Mouse (Mus musculus) midbrain, postnatal 0 days (tissue): ENCODE data around the gene Pik3r1. TPM values are rescaled to one million over a fixed set of nuclear protein-coding genes. Genes with fewer than 3 reads are reported as not detected.

ENCODE experiments used
- ATAC-seq: fragments of 200-750 bp; cut with Nextera tagmentation; 2 replicates; pipeline ENCODE4 v1.8.0; 2017; ENCODE audit warnings: moderate number of reproducible peaks, mild to moderate bottlenecking, moderate TSS enrichment, moderate library complexity; ENCODE audit not compliant: low FRiP score
- DNase-seq: peaks from one replicate; pipeline ENCODE4 v3.0.0-alpha.2; 2015; ENCODE audit warnings: low spot score
- H3K27ac ChIP-seq: fragments of 300-500 bp; sonication (generic); 2 replicates; pipeline ENCODE4 v1.5.1; 2014; ENCODE audit warnings: low read depth, mild to moderate bottlenecking, low read length, mixed read lengths
- H3K27me3 ChIP-seq: fragments of 300-500 bp; sonication (generic); 2 replicates; pipeline ENCODE4 v1.6.1; 2014; ENCODE audit warnings: low read length, control low read depth, mixed read lengths; ENCODE audit not compliant: insufficient read depth
- H3K36me3 ChIP-seq: fragments of 300-500 bp; sonication (generic); 2 replicates; pipeline ENCODE4 v1.6.1; 2014; ENCODE audit warnings: low read length, control low read depth, mixed read lengths; ENCODE audit not compliant: insufficient read depth
- H3K4me1 ChIP-seq: fragments of 300-500 bp; sonication (generic); 2 replicates; pipeline ENCODE4 v1.6.1; 2014; ENCODE audit warnings: mild to moderate bottlenecking, control low read depth, antibody characterized with exemption, low read length, mixed read lengths; ENCODE audit not compliant: insufficient read depth
- H3K4me2 ChIP-seq: fragments of 300-500 bp; sonication (generic); 2 replicates; pipeline ENCODE4 v1.6.1; 2014; ENCODE audit warnings: low read depth, mild to moderate bottlenecking, low read length, mixed read lengths; ENCODE audit not compliant: poor library complexity, severe bottlenecking
- H3K4me3 ChIP-seq: fragments of 300-500 bp; sonication (generic); 2 replicates; pipeline ENCODE4 v1.5.1; 2014; ENCODE audit warnings: low read depth, mild to moderate bottlenecking, low read length, moderate library complexity
- H3K9ac ChIP-seq: fragments of 300-500 bp; sonication (generic); replicated peaks from 2 replicates; pipeline ENCODE4 v1.6.1; 2014; ENCODE audit warnings: mild to moderate bottlenecking, low read length, moderate library complexity, mixed read lengths; ENCODE audit not compliant: poor library complexity, severe bottlenecking
- H3K9me3 ChIP-seq: fragments of 300-500 bp; sonication (generic); 2 replicates; pipeline ENCODE4 v1.6.1; 2016; ENCODE audit warnings: low read length, control low read depth
- CTCF ChIP-seq: IDR thresholded peaks from 2 replicates; pipeline ENCODE4 v1.5.1; 2016; ENCODE audit warnings: antibody characterized with exemption, mild to moderate bottlenecking
- WGBS: fragments of 180-500 bp; shearing (Covaris S2); extraction: QIAGEN DNeasy Blood & Tissue Kit; methylation state at CpG from one replicate; pipeline ENCODE4 v1.1.7; 2014; 5-methylcytosine and 5-hydroxymethylcytosine counted together
- polyA plus RNA-seq: library from polyadenylated mRNA; unstranded; fragments of >200 nt; fragmentation: Nextera tagmentation; extraction: Ambion mirVana; gene quantifications from 2 replicates; pipeline ENCODE4 v1.2.1, GENCODE M21; 2015
- total RNA-seq: library from RNA; depleted of rRNA; stranded (reverse); fragments of >200 nt; gene quantifications from 2 replicates; pipeline ENCODE4 v1.2.3, GENCODE M21; 2014

Gene Pik3r1
- total and polyA plus RNA-seq, 2 experiments from 2014 or later, result 54.4 to 99.2 TPM

- DNase-seq (no peak), ATAC-seq (no peak)
- Histone ChIP-seq H3K4me1 (no peaks in the 10 kb centered on the region), H3K4me3 (no peak overlapping the region), H3K9ac (no peak overlapping the region), H3K36me3 (no peaks in the 10 kb centered on the region), H3K4me2 (no peak overlapping the region), H3K27ac (no peak overlapping the region), H3K27me3 (no peaks in the 10 kb centered on the region), H3K9me3 (no peaks in the 10 kb centered on the region)
- TF ChIP-seq CTCF, result no peak
- WGBS, result 86% methylated on average over 4 of the region's 4 CpGs
These were observed 28.2 kb downstream of the Pik3r1 start for GRCm38 (mm10) chr13:101739732-101740381.

DNA sequence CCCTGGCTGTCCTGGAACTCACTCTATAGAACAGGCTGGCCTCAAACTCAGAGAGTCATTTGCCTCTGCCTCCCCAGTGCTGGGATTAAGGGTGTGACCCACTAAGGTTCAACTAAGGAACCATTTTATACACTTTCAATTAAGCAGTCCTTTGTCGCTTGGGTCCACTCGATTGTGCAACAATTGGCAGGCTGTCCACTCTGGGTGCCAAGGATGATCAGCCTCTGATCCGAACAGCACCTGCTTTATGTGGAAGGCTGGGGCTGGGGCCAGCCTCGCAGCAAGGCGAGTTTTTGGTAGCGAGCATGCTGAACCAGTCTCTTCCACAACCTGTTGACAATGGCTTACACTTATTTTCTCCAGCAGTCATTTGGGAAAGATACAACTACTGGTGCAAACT lies 29.2 kb downstream of the Pik3r1 start:
- no peak for ATAC-seq

DNA sequence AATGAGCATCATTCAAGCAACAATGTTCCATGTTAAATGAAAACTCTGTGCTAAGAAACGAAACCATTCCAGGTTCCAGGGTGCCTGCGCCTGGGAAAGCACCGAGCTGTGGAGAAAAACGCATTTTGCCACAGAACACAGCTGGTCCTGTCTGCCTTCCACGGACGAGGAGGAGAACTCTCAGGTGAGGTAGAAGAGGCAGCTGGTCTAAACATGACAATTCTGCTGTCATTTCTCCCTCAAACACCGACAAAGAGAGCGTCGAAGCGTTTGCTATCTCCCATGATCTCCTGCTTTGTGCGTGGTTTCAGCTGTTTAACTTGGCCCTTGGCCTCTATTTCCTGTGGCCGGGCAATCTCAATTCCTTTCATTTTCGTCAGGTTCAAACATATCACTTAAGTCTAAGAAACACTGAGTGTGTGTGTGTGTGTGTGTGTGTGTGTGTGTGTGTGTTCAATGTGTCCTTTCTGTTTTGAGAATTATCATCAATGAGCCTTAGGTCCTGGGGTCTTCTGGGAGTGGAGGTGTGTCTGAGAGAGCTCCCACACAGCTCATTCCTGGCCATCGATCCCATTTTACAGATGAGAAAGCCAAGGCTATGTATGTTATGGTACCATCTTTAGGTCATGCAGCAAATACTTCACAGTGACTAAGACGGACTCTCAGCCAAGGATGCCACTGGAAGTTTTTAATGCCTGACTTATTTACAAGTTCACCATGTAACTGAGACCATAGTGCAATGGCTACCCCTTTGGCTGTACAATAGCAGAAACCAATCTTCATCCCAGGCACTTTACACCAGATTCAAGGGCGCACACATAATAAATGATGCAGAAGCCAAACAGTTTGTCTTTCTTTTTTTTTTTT lies 31.3 kb downstream of the Pik3r1 start:
- ATAC-seq, result no peak

More for the DNA sequence above, 29.2 kb downstream of the Pik3r1 start:
- Histone ChIP-seq H3K4me2 (no peak overlapping the region), H3K4me3 (no peak overlapping the region), H3K9me3 (no peaks in the 10 kb centered on the region), H3K9ac (no peak overlapping the region), H3K4me1 (no peaks in the 10 kb centered on the region), H3K27ac (no peak overlapping the region), H3K27me3 (no peaks in the 10 kb centered on the region), H3K36me3 (no peaks in the 10 kb centered on the region)
- no peak for DNase-seq
- WGBS, result 59% methylated on average over 6 of the region's 6 CpGs
- no peak for TF ChIP-seq CTCF

DNA sequence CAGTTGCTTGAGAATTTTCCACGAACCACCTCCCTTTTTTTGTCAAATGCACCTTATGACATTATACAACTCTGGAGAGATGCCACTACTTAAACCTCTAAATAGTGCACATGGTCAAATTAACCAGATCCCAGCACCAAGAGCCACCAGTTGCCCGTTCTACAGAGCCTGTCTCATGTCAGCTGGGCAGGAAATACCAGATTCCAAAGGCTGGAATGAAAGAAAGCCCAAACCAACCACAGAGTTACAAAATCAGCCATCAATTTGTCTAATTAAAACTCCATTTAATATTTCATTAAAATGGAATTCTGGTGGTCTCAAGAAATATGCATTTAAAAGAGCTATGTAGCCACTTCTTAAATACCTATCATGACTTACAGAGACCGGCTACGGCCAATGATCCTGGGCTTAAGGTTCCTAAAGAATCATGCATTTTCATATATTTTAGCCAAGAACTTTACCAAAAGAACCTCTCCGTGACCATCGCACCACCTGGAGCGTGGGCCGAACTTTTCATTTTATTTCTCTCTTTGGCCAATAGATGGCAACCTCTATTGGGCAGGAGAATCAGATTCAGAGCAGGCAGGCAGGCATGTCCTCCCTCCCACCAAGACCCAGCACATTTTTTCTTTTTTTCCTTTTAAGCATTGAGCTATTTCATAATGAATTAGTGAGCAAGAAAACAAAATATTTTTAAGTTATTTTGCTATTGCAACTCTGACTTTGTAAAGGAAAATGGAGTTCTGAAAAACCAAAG lies 32.5 kb downstream of the Pik3r1 start:
- Histone ChIP-seq H3K9ac (no peak overlapping the region), H3K4me1 (no peaks in the 10 kb centered on the region), H3K36me3 (no peaks in the 10 kb centered on the region), H3K27ac (no peak overlapping the region), H3K4me3 (no peak overlapping the region), H3K9me3 (no peaks in the 10 kb centered on the region), H3K27me3 (no peaks in the 10 kb centered on the region), H3K4me2 (no peak overlapping the region)
- DNase-seq, result peak; percentile 54
- TF ChIP-seq CTCF, result peak; percentile 85
- 62% methylated on average over 8 of the region's 8 CpGs for WGBS
- no peak for ATAC-seq

More for the DNA sequence above, 31.3 kb downstream of the Pik3r1 start:
- no peak for DNase-seq
- Histone ChIP-seq H3K4me3 (no peak overlapping the region), H3K9me3 (no peaks in the 10 kb centered on the region), H3K27ac (no peak overlapping the region), H3K27me3 (no peaks in the 10 kb centered on the region), H3K36me3 (no peaks in the 10 kb centered on the region), H3K4me2 (no peak overlapping the region), H3K9ac (no peak overlapping the region), H3K4me1 (no peaks in the 10 kb centered on the region)
- TF ChIP-seq CTCF, result no peak
- 76% methylated on average over 16 of the region's 16 CpGs for WGBS

DNA sequence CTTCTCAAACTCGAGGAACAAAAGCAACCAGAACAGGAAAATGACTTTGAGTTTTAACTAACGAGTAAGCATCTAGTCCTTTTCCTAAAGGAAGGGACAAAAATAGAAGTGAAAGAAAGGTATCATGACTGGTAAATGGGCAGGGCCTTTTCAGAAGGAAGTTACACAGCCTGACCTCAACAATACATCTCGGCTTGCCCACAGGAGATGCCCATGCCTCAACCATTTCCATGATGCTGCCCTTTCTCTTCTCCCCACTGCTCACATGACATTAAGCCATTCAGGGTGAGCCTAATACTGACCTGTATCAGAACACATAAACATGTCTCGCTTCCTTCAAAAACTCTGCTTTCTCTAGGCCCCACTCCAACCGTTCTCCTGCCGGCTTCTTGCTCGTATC lies 33.8 kb downstream of the Pik3r1 start:
- WGBS, result 90% methylated on average over 7 of the region's 7 CpGs
- H3K27me3 ChIP-seq, result no peaks in the 10 kb centered on the region
- H3K4me1 ChIP-seq, result peaks cover 4% of the 10 kb centered on the region; the same call in 1 of the 2 replicates
- no peak for TF ChIP-seq CTCF
- no peak for ATAC-seq
- H3K9ac ChIP-seq, result no peak overlapping the region
- H3K4me2 ChIP-seq, result no peak overlapping the region
- no peak overlapping the region for H3K4me3 ChIP-seq
- H3K27ac ChIP-seq, result no peak overlapping the region
- H3K36me3 ChIP-seq, result no peaks in the 10 kb centered on the region
- no peak for DNase-seq
- H3K9me3 ChIP-seq, result no peaks in the 10 kb centered on the region
